Mouse (Mus musculus): ENCODE data around the gene Pla2g5.
A peak's percentile ranks its signal among the peaks of the same experiment; 100 is the strongest.

The Pla2g5 gene

DNA sequence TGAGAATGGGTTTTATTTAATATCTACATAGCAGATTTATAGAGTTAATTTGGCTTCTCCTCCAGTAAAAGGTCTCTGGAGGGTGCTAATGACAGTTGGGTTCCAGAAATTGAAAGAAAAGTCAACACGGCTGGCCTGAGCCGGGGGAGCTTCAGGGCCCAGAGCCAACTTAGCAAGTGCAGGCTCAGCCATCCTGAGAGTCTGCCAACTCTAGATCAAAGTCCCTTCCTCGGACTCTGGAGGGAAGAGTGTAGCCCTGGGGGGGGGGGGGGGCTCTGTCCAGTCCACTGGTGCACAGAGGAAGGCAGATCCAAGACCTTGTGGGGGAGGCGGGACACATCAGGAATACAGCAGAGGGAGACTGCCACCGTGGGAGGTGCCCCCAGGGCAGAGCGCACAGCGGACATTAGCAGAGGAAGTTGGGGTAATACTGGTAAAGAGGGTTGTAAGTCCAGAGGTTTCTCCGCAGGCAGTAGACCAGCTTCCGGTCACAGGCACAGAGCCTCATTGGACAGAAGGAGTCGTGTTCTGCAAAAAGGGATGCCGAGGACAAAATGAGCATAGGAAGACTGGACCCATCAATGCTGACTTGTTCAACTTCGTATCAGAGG, 63.0 kb downstream of the Pla2g5 start:
- DNase-seq (ENCODE audit: low read depth, low spot score), result no peak

- no peak for DNase-seq (ENCODE audit: low read depth, low spot score)
Measured at GRCm38 (mm10) chr4:138797217-138797570, 66.1 kb downstream of the Pla2g5 start.

GRCm38 (mm10) chr4:138796513-138797216, 66.6 kb downstream of the Pla2g5 start:
- DNase-seq (ENCODE audit: low read depth, low spot score), result no peak

- no peak for DNase-seq (ENCODE audit: low read depth, low spot score)
Measured at GRCm38 (mm10) chr4:138794344-138794743, 68.9 kb downstream of the Pla2g5 start.

GRCm38 (mm10) chr4:138793276-138793675, 70.0 kb downstream of the Pla2g5 start:
- DNase-seq (ENCODE audit: low read depth, low spot score), result no peak

GRCm38 (mm10) chr4:138792599-138792998, 70.7 kb downstream of the Pla2g5 start:
- DNase-seq (ENCODE audit: low read depth, low spot score), result peak; percentile 27

- no peak for DNase-seq (ENCODE audit: low read depth, low spot score)
Measured at GRCm38 (mm10) chr4:138791452-138791851, 71.8 kb downstream of the Pla2g5 start.

DNA sequence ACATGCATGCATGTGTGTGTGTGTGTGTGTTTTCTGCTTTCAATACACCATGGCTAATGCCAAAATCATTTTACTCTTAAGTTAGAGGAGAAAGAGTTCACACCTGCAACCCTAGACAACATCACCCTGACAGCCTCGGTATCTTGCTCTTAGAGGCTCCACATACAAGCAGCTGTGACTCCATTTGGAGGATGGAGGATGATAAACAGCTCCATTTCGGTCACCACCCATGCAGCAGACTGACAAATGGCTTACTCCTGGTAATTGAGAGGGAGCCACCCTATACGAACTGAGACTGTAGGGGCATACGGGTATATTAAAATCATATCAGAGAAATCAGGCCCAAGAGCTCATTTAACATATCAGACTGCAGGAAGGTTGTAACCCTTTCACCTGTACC, 74.9 kb downstream of the Pla2g5 start:
- DNase-seq (ENCODE audit: low read depth, low spot score), result no peak

DNA sequence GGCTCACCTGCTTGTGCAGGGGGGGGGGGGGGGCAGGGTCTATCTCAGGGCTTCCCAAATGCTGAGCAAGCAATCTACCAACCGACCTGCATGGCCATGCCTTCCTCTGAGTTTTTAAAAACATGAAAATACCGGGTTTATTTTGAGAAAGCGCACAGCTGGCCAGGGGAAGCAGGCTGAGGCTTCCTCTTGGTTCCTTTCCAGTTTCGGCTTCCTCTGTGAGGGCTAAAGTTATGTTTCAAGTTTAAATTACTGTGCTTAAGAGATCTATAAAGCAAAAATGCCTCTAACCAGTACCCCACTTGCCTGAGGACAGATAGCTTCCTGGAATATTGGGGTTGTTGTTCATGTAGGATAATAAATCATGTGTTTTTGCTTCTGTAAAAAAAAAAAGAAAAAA, 77.1 kb downstream of the Pla2g5 start:
- no peak for DNase-seq (ENCODE audit: low read depth, low spot score)

DNA sequence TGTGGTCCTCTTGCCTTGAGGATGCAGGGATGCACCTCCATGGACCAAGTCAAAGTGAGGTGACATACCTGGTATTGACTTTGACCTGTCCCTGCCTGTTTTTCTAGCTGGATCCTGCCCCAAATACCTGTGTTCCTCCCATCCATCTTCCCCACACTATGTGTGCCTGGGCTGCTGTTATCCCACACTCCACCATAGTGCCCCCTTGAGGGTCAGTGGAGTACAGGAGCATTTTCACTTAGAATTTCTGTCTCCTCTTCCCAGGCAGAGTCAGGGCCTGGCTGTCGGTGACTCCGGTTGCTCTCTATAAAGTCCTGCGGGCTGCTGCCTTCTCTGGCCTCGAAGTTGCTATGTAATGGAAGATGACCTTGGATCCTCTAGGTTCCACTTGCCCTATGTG, 77.6 kb downstream of the Pla2g5 start:
- no peak for DNase-seq (ENCODE audit: low read depth, low spot score)

DNA sequence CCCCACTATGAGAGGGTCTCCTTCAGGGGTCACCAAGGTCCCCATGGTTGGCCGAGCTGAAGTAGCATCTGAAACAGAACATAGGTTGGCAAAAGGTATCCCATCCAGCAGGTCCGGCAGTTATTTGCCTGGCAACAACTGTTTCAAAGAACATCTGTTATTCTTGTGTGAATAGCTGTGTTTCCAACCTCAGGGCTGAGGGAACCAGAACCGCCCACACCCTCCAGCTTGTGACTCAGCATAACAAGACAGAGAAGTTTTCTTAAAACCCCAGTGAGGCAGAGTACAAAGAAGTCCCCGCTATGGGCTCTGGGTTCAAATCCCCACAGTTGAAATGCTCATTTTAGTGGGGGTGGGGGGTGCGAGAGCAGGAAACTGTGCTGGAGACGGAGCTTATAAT, 81.2 kb downstream of the Pla2g5 start:
- DNase-seq (ENCODE audit: low read depth, low spot score), result no peak

GRCm38 (mm10) chr4:138780300-138780699, 83.0 kb downstream of the Pla2g5 start:
- no peak for DNase-seq (ENCODE audit: low read depth, low spot score)

DNA sequence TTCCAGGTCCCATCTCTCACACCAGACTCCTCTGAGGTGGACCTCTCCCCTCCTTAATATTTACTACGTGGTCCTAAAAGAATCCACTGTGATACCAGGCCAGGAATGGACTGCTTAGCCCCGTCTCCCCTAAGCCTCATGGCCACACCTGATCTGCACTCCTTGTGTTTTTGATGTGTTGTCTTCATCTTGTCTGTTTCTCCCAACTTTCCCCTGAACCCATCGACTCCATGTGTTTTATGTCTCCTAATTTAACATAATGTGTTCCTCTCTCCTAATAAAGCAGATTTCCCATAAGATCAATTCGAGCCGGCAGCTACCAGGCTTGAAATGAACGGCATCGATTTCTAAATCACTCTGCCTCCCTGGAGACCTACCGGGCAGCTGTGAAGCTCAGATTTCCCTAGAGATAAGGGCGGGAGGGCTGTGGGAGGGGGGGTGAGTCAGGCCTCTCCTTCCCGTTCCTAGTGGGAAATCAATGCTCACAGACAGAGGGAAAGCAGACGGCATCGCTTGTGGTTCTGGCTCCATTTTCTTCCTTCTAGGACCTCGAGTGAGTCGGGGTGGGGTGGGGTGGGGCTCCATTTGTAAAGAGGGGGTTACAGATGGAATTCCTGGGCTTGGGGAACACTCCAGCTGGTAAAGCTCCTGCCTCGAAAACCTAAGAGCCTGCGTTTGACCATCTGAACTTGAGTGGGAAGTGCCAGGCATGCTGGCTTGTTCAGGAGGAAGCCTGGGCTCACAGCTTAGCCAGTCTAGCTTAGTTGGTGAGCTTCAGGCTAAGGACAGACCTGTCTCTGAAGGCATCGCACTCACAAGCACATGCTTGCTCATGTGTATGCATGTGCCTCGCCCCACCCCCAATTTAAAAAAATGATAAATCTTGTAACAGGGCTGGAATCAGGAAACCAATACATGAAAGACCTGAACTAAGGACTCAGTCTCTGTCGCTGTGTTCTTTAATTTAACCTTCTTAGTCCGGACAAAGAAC, 85.6 kb downstream of the Pla2g5 start:
- no peak for DNase-seq (ENCODE audit: low read depth, low spot score)

GRCm38 (mm10) chr4:138775435-138775834, 87.8 kb downstream of the Pla2g5 start, which contains the start of gene Pla2g2d:
Gene Pla2g2d (plus strand): TSS chr4:138775735.
- DNase-seq (ENCODE audit: low read depth, low spot score), result no peak

GRCm38 (mm10) chr4:138772386-138772785, 90.9 kb downstream of the Pla2g5 start:
- no peak for DNase-seq (ENCODE audit: low read depth, low spot score)

DNA sequence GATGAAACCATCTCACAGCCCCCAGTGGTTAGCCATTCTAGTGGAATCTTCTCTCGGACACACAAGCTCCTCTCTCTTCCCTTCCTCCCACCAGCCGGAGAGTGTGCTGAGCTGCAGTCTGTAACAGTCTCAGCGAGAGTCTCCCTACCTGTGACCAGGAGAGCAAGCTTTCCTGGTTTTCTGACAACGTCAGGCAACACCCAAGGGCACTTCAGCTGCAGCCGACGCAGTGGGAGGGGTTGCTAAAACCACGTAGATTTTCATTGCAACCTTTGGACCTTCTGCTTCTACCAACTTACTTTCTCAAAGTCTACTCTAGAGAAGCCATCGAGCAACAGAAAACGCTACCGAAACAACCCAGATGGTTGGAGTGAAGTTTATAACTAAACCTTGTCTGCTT, 91.3 kb downstream of the Pla2g5 start:
- no peak for DNase-seq (ENCODE audit: low read depth, low spot score)

- DNase-seq (ENCODE audit: low read depth, low spot score), result no peak
Measured at GRCm38 (mm10) chr4:138762266-138762665, 101.0 kb downstream of the Pla2g5 start.

DNA sequence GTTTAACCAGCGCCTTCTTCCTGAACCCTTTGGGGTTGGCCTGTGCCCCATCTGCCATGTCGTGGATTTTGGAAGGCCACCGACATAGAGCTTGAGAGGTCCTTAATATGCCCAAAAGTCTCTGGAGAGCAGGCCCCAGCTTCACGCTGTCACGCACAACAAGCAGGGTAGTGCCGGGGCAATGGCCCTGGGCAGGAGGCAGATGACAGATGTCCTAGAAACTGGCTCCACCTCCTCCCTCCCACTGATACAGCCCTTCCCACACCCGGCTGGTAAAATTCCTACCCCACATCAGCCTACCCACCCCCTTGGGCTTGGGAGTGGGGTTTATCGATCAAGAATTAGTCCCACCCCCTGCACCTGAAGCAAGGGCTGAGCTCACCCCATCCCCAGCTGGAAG, 105.9 kb downstream of the Pla2g5 start, which contains the start of gene Pla2g2f:
Pla2g2f (minus strand) TSS at position 211 of the 400 bp plus-strand sequence.
- no peak for DNase-seq (ENCODE audit: low read depth, low spot score)

DNA sequence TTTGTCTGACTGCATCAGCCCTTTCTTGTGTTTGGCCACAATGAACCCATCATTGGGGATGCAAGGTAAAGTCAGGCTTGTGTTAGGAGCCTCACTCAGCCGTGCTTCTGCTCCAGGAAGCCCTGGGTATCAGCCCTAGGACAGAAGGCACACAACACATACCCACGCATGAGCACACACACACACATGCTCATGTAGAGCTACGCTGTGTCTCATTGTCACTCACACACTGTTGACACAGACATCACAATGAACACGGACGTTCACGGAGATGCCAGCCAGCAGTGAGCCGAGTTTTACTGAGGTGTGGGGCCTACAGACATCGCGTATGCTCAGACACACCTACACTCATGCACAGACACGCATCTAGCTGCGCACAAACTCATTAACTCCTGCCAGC, 107.3 kb downstream of the Pla2g5 start:
- DNase-seq (ENCODE audit: low read depth, low spot score), result no peak

- DNase-seq (ENCODE audit: low read depth, low spot score), result no peak
Measured at GRCm38 (mm10) chr4:138755439-138755838, 107.8 kb downstream of the Pla2g5 start.

- no peak for DNase-seq (ENCODE audit: low read depth, low spot score)
Measured at GRCm38 (mm10) chr4:138754432-138754831, 108.8 kb downstream of the Pla2g5 start.

GRCm38 (mm10) chr4:138753608-138754007, 109.7 kb downstream of the Pla2g5 start:
- DNase-seq (ENCODE audit: low read depth, low spot score), result no peak

All from forelimb bud, embryonic 11.5 days (tissue).